Mouse (Mus musculus) cortical plate, adult 2 months (tissue): ENCODE measurements at regions not wholly inside any gene's neighbourhood (a gene's known extent, or its start where the extent isn't known, plus 50 kb on each side); places are given as distances from the start of the nearest gene placed in this dataset.

Experiments
- CTCF ChIP-seq: fragments of 200-500 bp; IDR thresholded peaks from 2 replicates; pipeline ENCODE4 v1.5.1; 2011; ENCODE audit warnings: mild to moderate bottlenecking, control low read depth, low read length; ENCODE audit not compliant: insufficient read depth; ENCODE audit errors: extremely low read depth
- POLR2A ChIP-seq: fragments of 200-500 bp; IDR thresholded peaks from 2 replicates; pipeline ENCODE4 v1.6.1; 2011; ENCODE audit warnings: mild to moderate bottlenecking, low read length, control low read depth; ENCODE audit not compliant: insufficient read depth; ENCODE audit errors: extremely low read depth

DNA sequence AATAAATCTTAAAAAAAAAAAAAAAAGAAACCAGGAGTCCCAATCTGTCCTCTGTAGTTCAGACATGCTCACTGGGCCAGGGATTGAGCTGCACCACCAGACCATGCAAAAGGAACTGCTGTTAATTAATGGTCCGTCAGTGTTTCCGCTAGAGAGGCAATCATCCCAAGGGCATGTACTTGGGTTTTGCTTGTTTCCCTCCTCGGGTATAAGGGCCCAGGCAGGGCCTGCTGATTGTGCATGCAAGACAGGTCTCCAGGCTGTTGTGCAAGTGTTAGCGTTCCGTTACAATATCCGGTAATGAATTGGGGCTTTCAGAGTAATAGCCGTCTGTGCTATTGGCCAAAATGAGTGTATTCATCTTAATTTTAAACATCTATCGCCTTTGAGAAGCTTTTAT, 83.1 kb upstream of the Zfp618 start:
- TF ChIP-seq CTCF (no peak), POLR2A (no peak)
